In genomic region chr10:79907415-79907814, GRCm38 (mm10) we compare ENCODE assay signal across 17 mouse cellular contexts. TPM values are rescaled to one million over a fixed set of nuclear protein-coding genes. Genes with fewer than 3 reads are reported as not detected.
DNase-seq lines count a peak whose midpoint lies in the region; ATAC-seq and TF ChIP-seq lines count a peak whose summit lies in the region.
"Had no signal": no experiment of that assay in that cellular context is flagged by ENCODE, and none has a peak within 500 bp of the region (broad histone marks: within the 10 kb centered on the region; RNA-seq: fewer than 3 reads in every experiment).

No protein-coding gene starts in this region.

- H3K27ac ChIP-seq in hindbrain, embryonic 14.5 days: no peak overlapping the region
- no peak overlapping the region for H3K27ac ChIP-seq in hindbrain, embryonic 13.5 days
- H3K27ac ChIP-seq in midbrain, embryonic 10.5 days (replicated peaks): 0 out of 2 replicates have a peak overlapping the region, but pooled peaks have one; percentile 100
- no peak overlapping the region for H3K27ac ChIP-seq in midbrain, postnatal 0 days (ENCODE audit: low read depth, low read length)
- peak overlapping the region; percentile 97; the same call in 1 of the 2 replicates for H3K27ac ChIP-seq in liver, embryonic 15.5 days (replicated peaks)
- H3K27ac ChIP-seq: layer of hippocampus, adult 2 months had no signal

- H3K27me3 ChIP-seq in hindbrain, embryonic 14.5 days (ENCODE audit: control insufficient read depth, insufficient read depth, low read length): no peaks in the 10 kb centered on the region
- 0 out of 2 replicates have a peak, but pooled peaks cover 5% of the 10 kb centered on the region for H3K27me3 ChIP-seq in hindbrain, embryonic 13.5 days
- H3K27me3 ChIP-seq in midbrain, embryonic 10.5 days (ENCODE audit: low read depth, poor library complexity, severe bottlenecking): peaks cover 33% of the 10 kb centered on the region
- no peaks in the 10 kb centered on the region for H3K27me3 ChIP-seq in midbrain, postnatal 0 days (ENCODE audit: insufficient read depth, low read length)
- no peaks in the 10 kb centered on the region for H3K27me3 ChIP-seq in liver, embryonic 15.5 days

- no peak overlapping the region for H3K4me3 ChIP-seq in hindbrain, embryonic 14.5 days (replicated peaks; ENCODE audit: low read length)
- no peak overlapping the region for H3K4me3 ChIP-seq in hindbrain, embryonic 13.5 days
- peak overlapping the region; percentile 83; the same call in 1 of the 2 replicates for H3K4me3 ChIP-seq in midbrain, embryonic 10.5 days
- H3K4me3 ChIP-seq in midbrain, postnatal 0 days (ENCODE audit: low read depth, low read length): no peak overlapping the region
- peak overlapping the region; percentile 96 for H3K4me3 ChIP-seq in liver, embryonic 15.5 days (replicated peaks)

- no peak for ATAC-seq in hindbrain, embryonic 14.5 days (ENCODE audit: low FRiP score)
- no peak for ATAC-seq in hindbrain, embryonic 13.5 days (ENCODE audit: low FRiP score)
- no peak for ATAC-seq in midbrain, postnatal 0 days (ENCODE audit: low FRiP score)
- ATAC-seq in liver, embryonic 15.5 days (ENCODE audit: insufficient read depth): no peak

- WGBS in hindbrain, embryonic 14.5 days: 95% methylated on average over 10 of the region's 10 CpGs
- 94% methylated on average over 10 of the region's 10 CpGs for WGBS in hindbrain, embryonic 13.5 days
- 96% methylated on average over 10 of the region's 10 CpGs for WGBS in midbrain, embryonic 10.5 days
- WGBS in midbrain, postnatal 0 days: 95% methylated on average over 10 of the region's 10 CpGs
- 89% methylated on average over 10 of the region's 10 CpGs for WGBS in liver, embryonic 15.5 days (ENCODE audit: insufficient replicate concordance)

- DNase-seq in cerebellum, adult 9-11 months: peak; percentile 62
- DNase-seq in cerebellum, postnatal 4 days (ENCODE audit: low spot score in 2 of 2): no peak
- DNase-seq in hindbrain, embryonic 14.5 days (ENCODE audit: low spot score): no peak
- no peak for DNase-seq in midbrain, embryonic 10.5 days (ENCODE audit: low spot score)
- no peak for DNase-seq in midbrain, postnatal 0 days (ENCODE audit: low spot score)
- DNase-seq in urinary bladder, postnatal 4 days (ENCODE audit: low spot score in 2 of 2): no peak
- DNase-seq: adrenal gland, postnatal 25 days; thymus, adult 18-20 months had no signal

- peaks cover 11% of the 10 kb centered on the region for H3K4me1 ChIP-seq in hindbrain, embryonic 14.5 days (replicated peaks; ENCODE audit: control insufficient read depth, insufficient read depth, low read length)
- H3K4me1 ChIP-seq in hindbrain, embryonic 13.5 days (replicated peaks): peaks cover 14% of the 10 kb centered on the region
- H3K4me1 ChIP-seq in midbrain, embryonic 10.5 days: peaks cover 27% of the 10 kb centered on the region
- H3K4me1 ChIP-seq in midbrain, postnatal 0 days (ENCODE audit: insufficient read depth, low read length): no peaks in the 10 kb centered on the region
- peaks cover 36% of the 10 kb centered on the region for H3K4me1 ChIP-seq in liver, embryonic 15.5 days (replicated peaks)

- H3K4me2 ChIP-seq in hindbrain, embryonic 14.5 days (replicated peaks): 0 out of 2 replicates have a peak overlapping the region, but pooled peaks have one; percentile 4
- no peak overlapping the region for H3K4me2 ChIP-seq in hindbrain, embryonic 13.5 days
- no peak overlapping the region for H3K4me2 ChIP-seq in midbrain, postnatal 0 days (ENCODE audit: low read depth, low read length, poor library complexity, severe bottlenecking)
- H3K4me2 ChIP-seq in liver, embryonic 15.5 days: peak overlapping the region; percentile 72

- H3K9ac ChIP-seq in hindbrain, embryonic 14.5 days: no peak overlapping the region
- H3K9ac ChIP-seq in hindbrain, embryonic 13.5 days: no peak overlapping the region
- H3K9ac ChIP-seq in midbrain, postnatal 0 days (replicated peaks; ENCODE audit: low read length, poor library complexity, severe bottlenecking): no peak overlapping the region
- H3K9ac ChIP-seq in liver, embryonic 15.5 days: no peak overlapping the region

- peaks cover 52% of the 10 kb centered on the region for H3K36me3 ChIP-seq in hindbrain, embryonic 14.5 days (replicated peaks; ENCODE audit: control insufficient read depth, insufficient read depth)
- H3K36me3 ChIP-seq in hindbrain, embryonic 13.5 days: peaks cover 64% of the 10 kb centered on the region
- H3K36me3 ChIP-seq in midbrain, embryonic 10.5 days: peaks cover 71% of the 10 kb centered on the region
- H3K36me3 ChIP-seq in midbrain, postnatal 0 days (ENCODE audit: insufficient read depth, low read length): peaks cover 35% of the 10 kb centered on the region
- peaks cover 61% of the 10 kb centered on the region for H3K36me3 ChIP-seq in liver, embryonic 15.5 days (replicated peaks)

- TF ChIP-seq CTCF in midbrain, postnatal 0 days (IDR thresholded peaks at IDR 0.05): no peak

- no peaks in the 10 kb centered on the region for H3K9me3 ChIP-seq in hindbrain, embryonic 14.5 days (ENCODE audit: control insufficient read depth, low read length)
- H3K9me3 ChIP-seq in hindbrain, embryonic 13.5 days: no peaks in the 10 kb centered on the region
- no peaks in the 10 kb centered on the region for H3K9me3 ChIP-seq in midbrain, embryonic 10.5 days (replicated peaks)
- no peaks in the 10 kb centered on the region for H3K9me3 ChIP-seq in midbrain, postnatal 0 days (ENCODE audit: low read length)
- H3K9me3 ChIP-seq in liver, embryonic 15.5 days (replicated peaks): no peaks in the 10 kb centered on the region

RNA-seq across cellular contexts. Expression of gene Med16, which starts 1.3 kb away (rescaled TPM):
- polyA plus RNA-seq in hindbrain, embryonic 14.5 days (2014; fragmentation: Nextera tagmentation; extraction: Ambion mirVana): 42.0 and 42.5 TPM in 2 replicates
- 55.3 and 58.3 TPM in 2 replicates for polyA plus RNA-seq in hindbrain, embryonic 13.5 days (2015; fragmentation: Nextera tagmentation; extraction: Ambion mirVana)
- polyA plus RNA-seq in midbrain, embryonic 10.5 days (2016; fragmentation: Nextera tagmentation; extraction: Ambion mirVana): 69.8 and 70.8 TPM in 2 replicates
- 75.9 and 79.6 TPM in 2 replicates for total RNA-seq in midbrain, postnatal 0 days (2014; rRNA removed)
- 54.9 and 55.3 TPM in 2 replicates for polyA plus RNA-seq in midbrain, postnatal 0 days (2015; fragmentation: Nextera tagmentation; extraction: Ambion mirVana)
- polyA plus RNA-seq in liver, embryonic 15.5 days (2015; fragmentation: Nextera tagmentation; extraction: Ambion mirVana): 16.4 and 18.0 TPM in 2 replicates

RNA-seq across cellular contexts. Expression of gene Gm26602, which starts 3.2 kb away (rescaled TPM):
- polyA plus RNA-seq in hindbrain, embryonic 14.5 days (2014; fragmentation: Nextera tagmentation; extraction: Ambion mirVana): 1.1 TPM in 1 of 2 replicates, not detected in the other
- 20.6 and 22.0 TPM in 2 replicates for polyA plus RNA-seq in hindbrain, embryonic 13.5 days (2015; fragmentation: Nextera tagmentation; extraction: Ambion mirVana)
- 2.0 and 5.5 TPM in 2 replicates for polyA plus RNA-seq in midbrain, embryonic 10.5 days (2016; fragmentation: Nextera tagmentation; extraction: Ambion mirVana)
- not detected in 2 replicates for total RNA-seq in midbrain, postnatal 0 days (2014; rRNA removed)
- polyA plus RNA-seq in midbrain, postnatal 0 days (2015; fragmentation: Nextera tagmentation; extraction: Ambion mirVana): 7.4 and 17.3 TPM in 2 replicates
- not detected in 2 replicates for polyA plus RNA-seq in liver, embryonic 15.5 days (2015; fragmentation: Nextera tagmentation; extraction: Ambion mirVana)
- total RNA-seq: adrenal gland, postnatal 25 days; gastrocnemius, adult 8-10 months; layer of hippocampus, adult 2 months; left cerebral cortex, postnatal 10 days had no signal
- polyA plus RNA-seq: heart, embryonic 14.5 days; lung, postnatal 0 days had no signal

RNA-seq across cellular contexts. Expression of gene Kiss1r, which starts 9.4 kb away (rescaled TPM):
- 1.7 and 2.6 TPM in 2 replicates for polyA plus RNA-seq in hindbrain, embryonic 14.5 days (2014; fragmentation: Nextera tagmentation; extraction: Ambion mirVana)
- polyA plus RNA-seq in hindbrain, embryonic 13.5 days (2015; fragmentation: Nextera tagmentation; extraction: Ambion mirVana): 2.1 and 2.3 TPM in 2 replicates
- 1.0 and 1.2 TPM in 2 replicates for polyA plus RNA-seq in midbrain, embryonic 10.5 days (2016; fragmentation: Nextera tagmentation; extraction: Ambion mirVana)
- total RNA-seq in midbrain, postnatal 0 days (2014; rRNA removed): 6.1 and 9.6 TPM in 2 replicates
- polyA plus RNA-seq in midbrain, postnatal 0 days (2015; fragmentation: Nextera tagmentation; extraction: Ambion mirVana): 4.4 and 5.5 TPM in 2 replicates
- polyA plus RNA-seq in liver, embryonic 15.5 days (2015; fragmentation: Nextera tagmentation; extraction: Ambion mirVana): 0.32 and 0.37 TPM in 2 replicates

RNA-seq across cellular contexts. Expression of gene R3hdm4, which starts 13.6 kb away (rescaled TPM):
- polyA plus RNA-seq in hindbrain, embryonic 14.5 days (2014; fragmentation: Nextera tagmentation; extraction: Ambion mirVana): 228 and 232 TPM in 2 replicates
- polyA plus RNA-seq in hindbrain, embryonic 13.5 days (2015; fragmentation: Nextera tagmentation; extraction: Ambion mirVana): 243 and 256 TPM in 2 replicates
- 126 and 154 TPM in 2 replicates for polyA plus RNA-seq in midbrain, embryonic 10.5 days (2016; fragmentation: Nextera tagmentation; extraction: Ambion mirVana)
- total RNA-seq in midbrain, postnatal 0 days (2014; rRNA removed): 108 and 118 TPM in 2 replicates
- 301 and 323 TPM in 2 replicates for polyA plus RNA-seq in midbrain, postnatal 0 days (2015; fragmentation: Nextera tagmentation; extraction: Ambion mirVana)
- 52.4 and 55.6 TPM in 2 replicates for polyA plus RNA-seq in liver, embryonic 15.5 days (2015; fragmentation: Nextera tagmentation; extraction: Ambion mirVana)

RNA-seq across cellular contexts. Expression of gene Cfd, which starts 16.8 kb away (rescaled TPM):
- polyA plus RNA-seq in hindbrain, embryonic 14.5 days (2014; fragmentation: Nextera tagmentation; extraction: Ambion mirVana): not detected in 2 replicates
- not detected in 2 replicates for polyA plus RNA-seq in hindbrain, embryonic 13.5 days (2015; fragmentation: Nextera tagmentation; extraction: Ambion mirVana)
- polyA plus RNA-seq in midbrain, embryonic 10.5 days (2016; fragmentation: Nextera tagmentation; extraction: Ambion mirVana): not detected in 2 replicates
- total RNA-seq in midbrain, postnatal 0 days (2014; rRNA removed): not detected in 2 replicates
- polyA plus RNA-seq in midbrain, postnatal 0 days (2015; fragmentation: Nextera tagmentation; extraction: Ambion mirVana): not detected in 2 replicates
- polyA plus RNA-seq in liver, embryonic 15.5 days (2015; fragmentation: Nextera tagmentation; extraction: Ambion mirVana): not detected in 2 replicates
- total RNA-seq: ES-E14; layer of hippocampus, adult 2 months; left cerebral cortex, postnatal 10 days had no signal
- polyA plus RNA-seq: heart, embryonic 14.5 days; intestine, postnatal 0 days; lung, postnatal 0 days had no signal

Comparison
In these comparisons a context has a peak if more than half of its experiments do, and no peak if none do; other contexts are left out.
1. H3K27ac ChIP-seq: peak in midbrain, embryonic 10.5 days (single experiment) and liver, embryonic 15.5 days (single experiment); none in hindbrain, embryonic 14.5 days (single experiment), hindbrain, embryonic 13.5 days (single experiment) and midbrain, postnatal 0 days (single experiment).
2. H3K4me2 ChIP-seq: peak in hindbrain, embryonic 14.5 days (single experiment) and liver, embryonic 15.5 days (single experiment); none in hindbrain, embryonic 13.5 days (single experiment) and midbrain, postnatal 0 days (single experiment).
3. H3K4me3 ChIP-seq: peak in midbrain, embryonic 10.5 days (single experiment) and liver, embryonic 15.5 days (single experiment); none in hindbrain, embryonic 14.5 days (single experiment), hindbrain, embryonic 13.5 days (single experiment) and midbrain, postnatal 0 days (single experiment).